Mouse (Mus musculus): ENCODE data around the gene Retsat.

Retsat gene

DNA sequence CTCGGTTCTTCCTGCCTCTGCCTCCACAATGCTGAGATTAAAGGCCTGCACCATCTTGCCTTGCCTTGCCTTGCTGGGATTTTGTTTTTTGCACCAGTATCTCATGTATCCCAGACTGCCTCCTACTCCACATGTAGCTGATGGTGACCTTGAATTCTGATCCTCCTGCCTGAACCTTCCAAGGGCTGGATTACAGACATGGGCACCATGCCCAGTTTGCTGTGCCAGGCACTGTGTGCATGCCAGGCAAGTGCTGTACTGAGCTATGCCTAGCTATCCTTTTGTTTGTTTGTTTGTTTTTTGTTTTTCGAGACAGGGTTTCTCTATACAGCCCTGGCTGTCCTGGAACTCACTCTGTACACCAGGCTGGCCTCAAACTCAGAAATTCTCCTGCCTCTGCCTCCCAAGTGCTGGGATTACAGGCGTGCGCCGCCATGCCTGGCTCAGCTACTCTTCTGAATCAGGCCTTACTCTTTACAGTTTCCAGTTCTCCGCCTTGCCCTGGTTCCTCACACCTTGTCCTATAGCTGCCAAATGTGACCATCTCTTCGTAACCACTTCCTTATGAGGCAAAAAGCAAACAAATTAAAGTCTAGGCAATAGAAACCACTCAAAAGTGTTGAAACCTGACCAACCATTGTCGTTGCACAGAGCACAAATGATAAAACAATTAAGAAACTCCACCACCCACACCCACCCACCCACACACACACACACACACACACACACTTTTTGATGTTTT, 25.6 kb downstream of the Retsat start:
- in situ Hi-C loops (cut with MboI) = no loop called here

DNA sequence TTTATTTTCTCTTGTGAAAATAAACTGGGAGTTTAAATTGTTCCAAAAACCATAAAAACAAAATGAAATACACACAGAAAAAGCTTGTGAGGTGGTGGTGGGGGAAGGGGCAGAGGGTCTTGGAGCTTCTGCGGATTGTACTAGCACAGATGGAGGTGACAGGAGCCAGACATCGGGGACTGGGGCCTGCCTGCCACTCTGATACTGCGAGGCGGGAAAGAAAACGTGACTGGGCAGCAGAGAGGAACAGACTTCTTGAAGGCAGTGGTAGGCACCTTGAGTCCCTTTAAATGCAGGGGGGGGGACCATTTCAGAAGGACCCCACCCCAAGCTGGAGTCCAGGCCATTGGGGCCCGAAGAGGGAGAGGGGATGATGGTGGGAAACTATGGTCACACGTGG, 28.1 kb downstream of the Retsat start:
- in situ Hi-C loops (cut with MboI) = no loop called here

DNA sequence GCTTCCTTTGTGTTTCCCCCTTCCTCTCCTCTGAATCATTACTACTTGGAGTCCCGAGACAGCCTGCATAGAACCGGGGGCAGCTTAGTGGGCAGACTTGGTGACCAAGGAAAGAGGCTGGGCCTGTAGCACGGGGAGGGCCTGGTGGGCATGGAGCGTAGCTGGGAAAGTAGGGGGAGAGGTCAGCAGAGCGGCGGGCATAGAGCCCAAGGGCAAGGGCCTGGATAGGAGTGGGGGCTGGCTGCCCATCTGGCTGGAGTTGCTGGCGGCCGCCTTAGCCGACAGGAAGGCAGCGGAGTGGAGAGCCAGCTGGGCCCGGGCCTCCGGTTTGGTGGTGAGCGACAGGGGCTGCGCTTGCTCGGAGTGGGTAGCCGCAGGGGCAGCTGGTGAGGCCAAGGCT, 29.0 kb downstream of the Retsat start:
- in situ Hi-C loops (cut with MboI) = no loop called here

DNA sequence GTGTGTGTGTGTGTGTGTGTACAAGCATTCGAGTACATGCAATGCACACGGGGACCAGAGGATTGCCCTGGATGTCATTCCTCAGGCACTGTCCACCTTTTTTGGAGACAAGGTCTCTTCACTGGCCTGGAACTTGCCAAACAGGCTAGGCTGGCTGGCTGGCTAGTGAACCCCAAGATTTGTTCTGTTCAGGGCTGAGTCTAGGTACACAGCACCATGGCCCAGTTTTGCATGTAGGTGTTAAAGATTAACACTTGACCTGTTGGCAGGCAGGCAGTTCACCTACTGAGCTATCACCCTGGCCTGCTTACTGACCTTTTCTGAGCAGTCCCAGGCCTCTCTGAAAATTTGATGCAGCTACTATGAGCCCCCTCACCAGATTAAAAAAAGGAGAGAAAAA, 32.1 kb downstream of the Retsat start:
- in situ Hi-C loops (cut with MboI) = no loop called here

DNA sequence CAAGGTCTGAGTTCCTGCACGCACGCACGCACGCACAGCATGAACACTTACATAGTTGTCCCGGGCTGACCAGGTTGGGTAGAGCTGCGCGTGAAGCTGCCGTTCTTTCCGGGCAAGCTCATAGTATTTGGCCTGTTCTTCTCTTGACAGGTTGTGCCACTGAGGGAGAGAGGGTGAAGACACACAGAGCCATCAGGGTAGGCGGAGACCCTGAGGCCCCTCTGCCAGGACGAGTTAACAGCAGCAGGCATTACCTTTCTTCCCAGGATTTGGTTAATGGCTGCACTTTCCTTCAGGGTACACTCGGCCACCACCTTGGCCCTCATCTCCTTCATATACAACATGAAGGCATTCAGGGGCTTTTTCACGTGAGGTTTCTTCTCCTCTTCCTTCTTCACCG, 32.7 kb downstream of the Retsat start:
- in situ Hi-C loops (cut with MboI) = no loop called here

DNA sequence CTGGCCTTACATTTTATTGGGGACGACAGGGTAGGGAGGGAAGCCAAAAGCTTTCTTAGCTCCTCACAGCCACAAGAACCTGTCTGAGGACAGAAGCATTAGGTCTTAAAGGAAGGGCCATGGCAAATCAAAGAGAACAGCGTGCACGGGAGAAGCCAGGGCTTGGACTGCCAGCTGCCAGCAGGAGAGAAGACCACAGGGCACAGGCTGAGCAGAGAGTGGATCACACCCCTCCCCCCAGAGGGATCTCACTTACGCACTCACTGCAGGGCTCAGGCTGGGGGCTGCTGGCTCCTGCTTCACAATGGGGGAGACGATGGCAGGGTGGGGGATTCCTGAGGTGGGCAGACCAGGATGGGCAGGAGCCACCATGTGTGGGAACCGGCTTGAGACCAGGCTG, 33.4 kb downstream of the Retsat start:
- in situ Hi-C loops (cut with MboI) = no loop called here

DNA sequence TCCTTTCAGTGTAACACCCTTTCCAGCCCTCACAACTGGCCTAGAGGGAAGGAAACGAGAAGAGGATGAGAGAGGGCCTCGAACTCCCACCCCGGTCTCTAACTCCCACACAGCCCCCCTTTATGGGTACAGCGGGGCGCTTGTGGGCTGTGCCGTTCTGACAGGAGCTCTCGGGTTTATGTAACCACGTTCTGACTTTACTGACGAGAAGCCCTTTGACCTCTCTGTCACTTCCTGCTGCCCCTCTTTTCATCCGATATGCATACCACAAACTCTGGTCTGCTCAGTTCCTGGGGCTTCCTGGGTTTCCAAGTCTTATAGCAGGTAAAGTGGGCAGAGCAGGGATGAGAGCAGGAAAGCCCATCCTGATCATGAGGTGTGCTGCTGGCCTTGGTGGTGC, 36.0 kb downstream of the Retsat start:
- in situ Hi-C loops (cut with MboI) = no loop called here

DNA sequence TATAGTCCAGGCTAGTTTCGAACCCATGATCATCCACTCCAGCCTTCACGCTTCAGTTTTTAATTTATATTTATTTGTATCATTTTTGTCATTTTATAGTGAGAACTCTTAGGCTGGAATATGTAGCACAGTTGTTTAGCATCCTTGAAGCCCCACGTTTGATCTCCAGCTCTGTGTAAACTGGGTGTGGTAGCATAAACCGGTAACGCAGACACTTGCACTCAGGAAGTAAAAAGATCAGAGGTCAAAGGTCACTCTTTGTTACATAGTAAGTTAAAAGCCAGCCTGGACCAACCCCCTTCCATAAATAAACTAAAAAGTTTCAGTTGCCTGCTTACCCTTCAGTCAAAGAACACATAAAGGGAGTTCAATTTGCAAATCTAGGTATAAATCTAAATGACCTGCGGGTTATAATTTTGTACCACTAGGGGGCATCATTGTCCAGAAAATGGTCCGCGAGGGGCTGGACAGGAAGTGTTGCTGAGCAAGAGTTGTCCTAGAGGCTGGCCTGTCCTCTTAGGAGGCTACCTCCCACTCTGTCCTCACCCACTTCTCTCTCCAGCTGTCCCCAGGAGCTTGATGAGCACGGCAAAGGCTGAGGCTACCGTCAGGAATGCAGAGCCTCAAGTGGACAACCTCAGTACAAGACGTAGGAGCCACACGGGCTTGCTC, 37.6 kb downstream of the Retsat start:
- in situ Hi-C loops (cut with MboI) = no loop called here

DNA sequence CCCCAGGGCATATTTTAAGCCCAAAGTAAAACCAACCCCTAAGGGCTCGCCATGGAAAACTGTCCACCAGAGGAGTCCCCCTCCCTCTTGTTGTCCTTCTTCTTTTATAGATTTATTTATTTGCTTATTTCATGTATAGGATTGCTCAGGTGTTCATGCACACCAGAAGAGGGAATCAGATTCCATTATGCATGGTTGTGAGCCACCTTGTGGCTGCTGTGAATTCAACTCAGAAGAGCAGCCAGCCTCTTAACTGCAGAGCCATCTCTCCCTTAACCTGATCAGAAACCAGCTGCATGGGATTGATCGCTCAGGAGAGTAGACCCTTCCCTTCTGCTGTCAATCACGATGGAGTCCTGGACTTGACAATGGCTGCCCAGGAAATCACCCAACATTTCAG, 38.7 kb downstream of the Retsat start:
- in situ Hi-C loops (cut with MboI) = no loop called here

DNA sequence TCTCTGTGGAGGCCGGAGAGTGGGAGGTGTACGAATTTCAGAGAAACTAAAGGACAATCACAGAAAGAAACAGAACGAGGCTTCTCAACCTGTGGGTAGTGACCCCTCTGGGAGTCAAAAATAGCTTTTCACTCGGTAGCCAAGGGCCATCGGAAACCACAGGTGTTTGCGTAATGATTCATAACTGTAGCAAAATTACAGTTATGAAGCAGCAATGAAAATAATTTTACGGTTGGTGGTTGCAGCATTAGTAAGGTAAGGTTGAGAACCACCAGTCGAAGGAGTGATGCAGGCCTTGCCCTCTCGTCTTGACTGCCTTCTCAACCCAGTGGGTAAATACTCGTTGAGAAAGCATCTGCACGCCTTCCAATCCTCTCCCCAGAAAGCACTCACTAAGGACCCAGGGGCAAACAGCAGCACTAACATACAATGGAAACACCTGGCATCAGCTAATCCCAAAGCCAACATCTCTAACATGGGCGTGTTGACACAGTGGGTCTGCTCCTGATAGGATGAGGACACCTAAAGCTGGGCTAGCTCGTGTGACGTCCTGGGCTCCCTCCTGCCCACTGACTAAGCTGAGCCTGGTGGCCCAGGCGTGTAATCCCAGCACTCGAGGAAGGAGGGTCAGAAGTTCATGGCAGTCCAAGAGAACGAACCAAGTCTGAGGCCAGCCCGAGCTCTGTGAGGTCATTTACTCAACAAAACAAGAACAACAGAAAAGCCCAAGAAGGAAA, 43.1 kb downstream of the Retsat start:
- in situ Hi-C loops (cut with MboI) = no loop called here

DNA sequence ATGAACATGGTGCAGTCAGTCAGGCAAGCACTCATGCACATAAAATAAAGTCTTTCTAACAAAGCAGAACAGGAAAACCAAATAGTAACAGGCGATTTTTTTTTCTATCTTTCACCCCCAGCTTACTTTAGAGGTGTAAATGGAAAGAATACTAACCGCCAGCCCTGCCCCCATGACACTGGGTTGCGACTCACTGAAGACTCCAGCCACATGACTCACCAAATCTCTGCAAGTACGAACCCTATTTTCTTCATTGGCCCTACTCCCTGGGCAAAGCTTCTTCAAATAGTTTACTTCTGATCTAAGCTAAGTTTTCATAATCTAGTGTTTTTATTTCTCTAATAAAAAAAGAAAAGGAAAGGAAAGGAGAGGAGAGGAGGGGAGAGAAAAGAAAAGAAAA, 46.3 kb downstream of the Retsat start:
- in situ Hi-C loops (cut with MboI) = no loop called here

DNA sequence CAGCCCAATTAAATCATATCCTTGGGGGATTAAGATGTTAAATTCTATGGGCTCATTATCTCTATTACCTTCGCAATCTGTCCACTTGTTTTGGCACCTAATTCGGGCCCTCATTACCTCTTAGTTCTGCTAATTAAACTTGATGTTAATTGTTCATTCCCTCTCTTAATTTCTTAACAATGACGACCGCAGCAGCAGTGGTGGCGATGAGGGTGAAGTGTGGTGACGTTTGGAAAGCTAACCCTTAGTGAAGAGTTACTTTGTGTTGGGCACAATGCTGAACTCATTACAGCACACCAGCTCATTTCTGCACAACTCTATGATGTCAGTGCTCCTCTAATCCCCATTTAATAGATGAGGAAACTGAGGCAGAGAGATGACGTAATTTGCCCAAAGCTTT, 47.1 kb downstream of the Retsat start:
- in situ Hi-C loops (cut with MboI) = no loop called here

DNA sequence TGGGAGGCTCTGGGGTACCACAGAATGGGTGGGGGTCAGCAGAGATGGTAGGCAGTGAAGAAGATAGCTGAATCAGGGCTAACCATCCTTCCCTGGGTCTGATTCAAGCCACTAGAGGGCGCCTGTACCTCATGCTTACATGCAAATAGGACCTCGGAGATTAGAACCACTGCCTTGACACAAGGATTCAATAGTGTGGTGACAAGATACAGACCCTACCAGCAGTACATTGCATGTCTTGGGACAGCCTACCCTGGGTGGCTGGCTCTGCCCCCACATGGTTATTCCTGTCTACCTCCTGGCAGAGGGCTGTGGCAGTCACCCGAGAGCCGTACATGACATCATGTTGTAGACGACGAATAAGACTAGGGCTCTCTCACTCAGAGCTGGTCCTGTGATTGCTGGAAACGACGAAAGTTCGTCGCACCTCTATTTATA, 49.1 kb downstream of the Retsat start:
- in situ Hi-C loops (cut with MboI) = no loop called here

DNA sequence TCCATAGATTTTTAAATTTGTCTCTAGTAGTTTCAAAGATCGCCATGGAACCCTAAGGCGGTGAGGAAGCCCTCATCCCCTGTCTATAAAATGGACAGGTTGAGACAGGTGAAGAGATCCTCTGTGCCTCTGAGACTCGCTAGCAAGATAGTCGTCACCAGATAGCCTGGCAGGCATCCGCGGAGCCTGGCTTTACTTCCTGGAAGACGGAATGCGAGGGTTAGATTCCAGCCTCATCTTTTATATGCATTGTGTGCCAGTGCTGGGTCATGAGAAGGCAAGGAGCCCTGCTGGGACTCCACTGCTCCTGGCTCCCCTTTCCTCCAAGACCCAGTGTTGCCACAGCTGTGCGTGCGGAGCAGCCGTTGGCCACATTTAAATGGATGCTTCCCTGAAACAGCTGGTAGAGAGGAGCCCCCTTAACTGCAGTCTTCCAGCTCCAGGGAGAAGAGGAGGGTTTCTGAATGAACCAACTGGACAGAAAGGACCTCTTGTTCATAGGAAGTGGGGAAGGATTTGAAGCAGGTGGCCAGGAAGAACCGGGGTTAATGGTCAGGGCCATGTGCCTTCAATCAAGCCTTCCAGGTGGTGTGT, 49.8 kb downstream of the Retsat start:
- in situ Hi-C loops (cut with MboI) = no loop called here

DNA sequence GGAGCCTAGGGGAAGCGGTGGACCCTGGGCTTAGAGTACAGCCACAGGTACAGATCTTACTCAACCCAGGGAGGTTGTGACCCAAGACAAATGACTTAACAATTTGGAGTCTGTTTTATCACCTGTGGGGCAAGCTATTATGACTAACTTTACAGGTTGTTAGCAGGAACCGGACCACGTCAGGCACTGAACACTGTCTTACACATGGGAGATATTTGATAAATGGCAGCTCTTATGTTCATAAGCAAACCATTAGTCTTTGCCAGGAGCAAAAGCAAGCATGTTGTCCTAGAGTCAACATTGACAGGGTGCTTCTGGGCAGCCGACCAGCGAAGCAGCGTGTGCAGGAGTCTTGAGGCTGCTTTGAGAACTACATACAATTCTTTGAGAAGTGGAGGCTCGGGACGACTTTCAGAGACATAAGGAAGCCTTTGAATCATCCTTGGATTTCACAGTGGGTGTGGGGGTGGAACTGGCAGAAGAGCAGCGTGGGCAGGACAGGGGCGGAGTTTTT, 52.1 kb downstream of the Retsat start:
- in situ Hi-C loops (cut with MboI) = no loop called here

DNA sequence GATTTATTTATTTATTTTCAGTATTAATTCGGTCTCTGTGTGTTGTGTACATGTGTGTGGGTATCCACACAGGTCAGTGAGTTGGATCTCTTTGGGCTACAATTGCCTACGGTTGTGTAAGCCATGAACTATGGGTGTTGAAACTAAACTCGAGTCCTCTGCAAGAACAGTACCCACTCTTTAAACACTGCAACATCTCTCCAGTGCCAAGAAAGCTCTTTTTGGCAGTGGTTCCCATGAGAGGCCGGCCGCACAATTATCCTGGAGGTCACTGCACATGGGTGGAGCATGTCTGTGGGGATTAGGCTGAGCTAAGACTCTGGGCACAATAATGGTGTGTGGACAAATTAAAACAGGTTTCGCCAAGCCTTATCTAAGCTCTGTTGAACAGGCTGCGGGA, 55.1 kb downstream of the Retsat start:
- in situ Hi-C loops (cut with MboI) = no loop called here

DNA sequence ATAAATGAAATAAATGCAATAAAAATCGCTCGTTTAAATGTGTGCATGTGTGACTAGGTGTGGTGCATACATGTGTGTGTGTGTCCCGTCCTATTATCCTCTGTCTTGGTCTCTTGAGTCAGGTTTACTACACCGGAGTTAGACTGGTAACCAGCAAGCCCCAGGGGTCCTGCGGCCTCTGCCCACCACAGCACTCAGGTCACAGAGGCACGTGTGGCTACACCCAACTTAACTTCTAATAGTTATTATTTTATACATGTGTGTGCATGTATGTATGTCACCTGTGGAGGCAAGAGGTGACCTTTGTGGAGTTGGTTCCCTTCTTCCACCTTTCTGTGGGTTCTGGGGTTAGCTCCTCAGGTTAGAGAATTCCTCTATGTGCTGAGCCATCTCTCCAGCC, 56.1 kb downstream of the Retsat start:
- in situ Hi-C loops (cut with MboI) = no loop called here

DNA sequence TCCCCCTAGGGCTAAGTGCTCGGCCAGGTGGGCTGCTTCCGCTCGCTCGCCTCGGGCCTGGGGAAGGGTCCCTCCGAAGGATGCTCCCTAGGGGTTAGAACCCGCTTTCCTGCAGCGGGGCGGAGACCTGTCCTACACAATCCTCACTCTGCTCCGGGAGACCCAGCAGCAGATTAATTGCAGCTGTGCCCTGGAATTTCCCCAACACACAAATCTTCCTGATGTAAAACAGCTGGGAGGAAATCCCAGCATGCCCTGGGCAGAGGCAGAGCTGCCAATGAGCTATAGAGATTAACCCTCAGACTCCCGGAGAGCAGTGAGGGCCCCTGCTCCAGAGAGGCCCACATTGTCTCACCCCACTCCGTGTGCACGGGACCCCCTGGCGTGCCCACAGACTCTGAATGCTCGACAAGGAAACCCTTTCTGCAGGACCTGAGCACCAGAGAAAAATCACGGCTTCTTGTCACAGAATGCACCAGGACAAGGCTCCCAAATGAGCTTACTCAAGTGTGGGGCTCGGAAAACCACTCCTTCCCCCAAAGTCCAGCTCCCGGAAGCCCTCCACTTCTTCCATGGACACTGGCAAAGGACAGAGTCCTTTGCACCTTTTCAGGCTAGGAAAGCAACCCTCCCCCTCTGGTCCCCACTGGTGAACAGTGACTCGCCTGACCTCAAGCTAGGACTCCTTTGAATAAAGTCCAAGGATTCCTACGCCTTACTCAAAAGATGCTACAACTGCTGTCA, 57.2 kb downstream of the Retsat start:
- in situ Hi-C loops (cut with MboI) = no loop called here

DNA sequence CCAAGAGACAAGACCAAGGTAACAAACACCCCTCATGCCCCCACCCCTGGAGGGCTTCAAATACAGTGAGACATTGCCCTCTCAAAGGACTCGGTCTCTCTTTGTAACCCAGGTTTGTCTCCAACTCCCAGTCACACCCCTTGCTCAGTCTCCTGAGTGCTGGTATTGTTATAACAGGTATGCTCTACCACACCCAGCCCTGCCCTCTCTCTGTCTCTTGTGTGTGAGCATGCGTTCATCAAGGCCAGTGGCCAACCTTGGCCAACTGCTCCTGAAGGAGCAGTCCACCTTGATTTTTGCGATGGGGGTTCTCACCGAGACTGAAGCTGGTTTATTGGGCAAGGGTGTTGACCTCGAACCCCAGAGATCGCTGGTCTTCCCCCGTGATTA, 57.8 kb downstream of the Retsat start:
- in situ Hi-C loops (cut with MboI) = no loop called here

DNA sequence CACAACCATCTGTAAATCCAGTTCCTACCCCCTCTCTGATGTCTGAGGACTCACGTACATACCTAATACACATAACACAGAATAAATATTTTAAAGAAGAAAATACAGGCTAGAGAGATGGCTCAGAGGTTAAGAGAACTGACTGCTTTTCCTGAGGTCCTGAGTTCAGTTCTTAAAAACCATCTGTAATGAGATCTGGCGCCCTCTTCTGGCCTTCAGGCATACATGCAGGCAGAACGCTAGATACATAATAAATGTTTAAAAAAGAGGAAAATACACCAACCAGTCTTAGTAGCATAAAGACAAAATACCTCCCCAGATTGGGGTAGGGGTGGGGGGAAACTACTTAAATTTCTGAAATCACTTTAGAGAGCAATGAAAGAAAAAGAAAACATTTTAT, 59.7 kb downstream of the Retsat start:
- in situ Hi-C loops (cut with MboI) = no loop called here
